Mouse (Mus musculus): Measurements from ENCODE around the gene Shisa8.

GRCm38 (mm10) chr15:82244115-82244804, 31.6 kb upstream of the Shisa8 start, which contains the start of gene Cenpm:
- no peak for TF ChIP-seq MAX (IDR thresholded peaks at IDR 0.05; ENCODE audit: low read depth)
- TF ChIP-seq E2F4 (IDR thresholded peaks at IDR 0.05; ENCODE audit: insufficient read depth): peak; percentile 89
- TF ChIP-seq MYOD1 (IDR thresholded peaks at IDR 0.05; ENCODE audit: control insufficient read depth in 1 of 3, insufficient read length in 2 of 3, low read depth in 2 of 3): peak in 2 of 3 experiments; percentile 0 to 15
- TF ChIP-seq POLR2A (IDR thresholded peaks at IDR 0.05; ENCODE audit: insufficient read length, low read depth): peak; percentile 67

All from myocyte (in vitro differentiated cells).